Mouse (Mus musculus) hindbrain, embryonic 11.5 days (tissue): ENCODE results near the gene Ngp. TPM values are rescaled to one million over a fixed set of nuclear protein-coding genes. Genes with fewer than 3 reads are reported as not detected.

Experiments used
- ATAC-seq: fragments of 200-750 bp; cut with Nextera tagmentation; 2 replicates; pipeline ENCODE4 v1.8.0; 2017; ENCODE audit warnings: mild to moderate bottlenecking, moderate TSS enrichment, moderate library complexity; ENCODE audit not compliant: low FRiP score
- DNase-seq: peaks from one replicate; pipeline ENCODE4 v3.0.0-alpha.2; 2015; ENCODE audit warnings: low spot score
- H3K27ac ChIP-seq: fragments of 300-500 bp; sonication (generic); 2 replicates; pipeline ENCODE4 v1.5.1; 2014; ENCODE audit warnings: mild to moderate bottlenecking, low read depth, low read length
- H3K27me3 ChIP-seq: fragments of 300-500 bp; sonication (generic); 2 replicates; pipeline ENCODE4 v1.6.1; 2014; ENCODE audit warnings: mild to moderate bottlenecking, low read length, moderate library complexity, mixed read lengths; ENCODE audit not compliant: control insufficient read depth, insufficient read depth
- H3K36me3 ChIP-seq: fragments of 300-500 bp; sonication (generic); 2 replicates; pipeline ENCODE4 v1.6.1; 2014; ENCODE audit warnings: mild to moderate bottlenecking, low read length, moderate library complexity, mixed read lengths; ENCODE audit not compliant: control insufficient read depth, insufficient read depth
- H3K4me1 ChIP-seq: fragments of 300-500 bp; sonication (generic); replicated peaks from 2 replicates; pipeline ENCODE4 v1.6.1; 2014; ENCODE audit warnings: low read length, mixed read lengths; ENCODE audit not compliant: control insufficient read depth, insufficient read depth
- H3K4me2 ChIP-seq: fragments of 300-500 bp; sonication (generic); replicated peaks from 2 replicates; pipeline ENCODE4 v1.6.1; 2014; ENCODE audit warnings: mild to moderate bottlenecking, low read depth, low read length
- H3K4me3 ChIP-seq: fragments of 300-500 bp; sonication (generic); 2 replicates; pipeline ENCODE4 v1.5.1; 2014; ENCODE audit warnings: low read depth, low read length
- H3K9ac ChIP-seq: fragments of 300-500 bp; sonication (generic); 2 replicates; pipeline ENCODE4 v1.6.1; 2014; ENCODE audit warnings: low read depth, low read length
- H3K9me3 ChIP-seq: fragments of 300-500 bp; sonication (generic); 2 replicates; pipeline ENCODE4 v1.6.1; 2016; ENCODE audit warnings: low read length; ENCODE audit not compliant: control insufficient read depth
- WGBS: fragments of 180-500 bp; shearing (Covaris S2); extraction: QIAGEN DNeasy Blood & Tissue Kit; methylation state at CpG from one replicate; pipeline ENCODE4 v1.1.7; 2014; 5-methylcytosine and 5-hydroxymethylcytosine counted together
- polyA plus RNA-seq: library from polyadenylated mRNA; unstranded; fragments of >200 nt; fragmentation: Nextera tagmentation; extraction: Ambion mirVana; gene quantifications from 2 replicates; pipeline ENCODE4 v1.2.1, GENCODE M21; 2014

The Ngp gene
- polyA plus RNA-seq, 1 experiment from 2014 or later: 0.14 TPM

- WGBS: 33% methylated on average over 11 of the region's 11 CpGs
- H3K27ac ChIP-seq: no peak overlapping the region
- no peaks in the 10 kb centered on the region for H3K27me3 ChIP-seq
- peak; percentile 71 for ATAC-seq
- H3K4me3 ChIP-seq: no peak overlapping the region
- H3K9me3 ChIP-seq: no peaks in the 10 kb centered on the region
- peak; percentile 91 for DNase-seq
- H3K36me3 ChIP-seq: no peaks in the 10 kb centered on the region
- no peak overlapping the region for H3K9ac ChIP-seq
- H3K4me1 ChIP-seq: no peaks in the 10 kb centered on the region
- H3K4me2 ChIP-seq: no peak overlapping the region
These were observed 29.5 kb downstream of the Ngp start for GRCm38 (mm10) chr9:110448857-110449617.

GRCm38 (mm10) chr9:110452523-110452922, 33.0 kb downstream of the Ngp start:
- Histone ChIP-seq H3K9me3 (no peaks in the 10 kb centered on the region), H3K4me2 (no peak overlapping the region), H3K9ac (no peak overlapping the region), H3K36me3 (no peaks in the 10 kb centered on the region), H3K27me3 (no peaks in the 10 kb centered on the region), H3K4me1 (no peaks in the 10 kb centered on the region), H3K27ac (no peak overlapping the region), H3K4me3 (no peak overlapping the region)
- ATAC-seq (no peak), DNase-seq (no peak)
- 85% methylated on average over 3 of the region's 3 CpGs for WGBS

DNA sequence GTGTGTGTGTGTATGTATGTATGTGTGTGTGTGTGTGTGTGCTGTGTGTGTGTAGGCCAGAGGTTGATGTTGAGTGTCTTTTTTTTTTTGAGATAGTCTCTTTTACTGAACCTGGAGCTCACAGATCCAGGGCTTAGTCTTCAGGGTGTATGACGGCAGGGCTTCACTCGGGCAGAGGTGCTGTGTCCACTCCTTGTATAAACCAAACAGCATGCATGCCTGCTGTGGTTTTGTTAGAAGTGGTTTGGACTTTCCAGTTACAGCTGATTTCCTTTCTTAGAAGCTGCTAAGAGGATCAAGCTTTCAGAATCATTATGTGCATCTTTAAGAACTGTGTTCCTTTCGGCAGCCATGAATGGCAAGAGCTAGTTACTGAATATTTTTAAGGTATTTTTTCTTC, 38.4 kb downstream of the Ngp start:
- DNase-seq (no peak), ATAC-seq (no peak)
- H3K27me3 ChIP-seq: no peaks in the 10 kb centered on the region
- H3K27ac ChIP-seq: no peak overlapping the region
- H3K4me1 ChIP-seq: no peaks in the 10 kb centered on the region
- H3K36me3 ChIP-seq: no peaks in the 10 kb centered on the region
- 94% methylated on average over 3 of the region's 3 CpGs for WGBS
- no peaks in the 10 kb centered on the region for H3K9me3 ChIP-seq
- no peak overlapping the region for H3K4me3 ChIP-seq
- no peak overlapping the region for H3K4me2 ChIP-seq
- no peak overlapping the region for H3K9ac ChIP-seq

- no peak for DNase-seq
- no peaks in the 10 kb centered on the region for H3K9me3 ChIP-seq
- H3K4me1 ChIP-seq: no peaks in the 10 kb centered on the region
- no peak for ATAC-seq
- H3K4me2 ChIP-seq: no peak overlapping the region
- H3K9ac ChIP-seq: no peak overlapping the region
- WGBS: 74% methylated on average over 2 of the region's 2 CpGs
- H3K27ac ChIP-seq: no peak overlapping the region
- no peak overlapping the region for H3K4me3 ChIP-seq
- no peaks in the 10 kb centered on the region for H3K36me3 ChIP-seq
- no peaks in the 10 kb centered on the region for H3K27me3 ChIP-seq
These were observed 39.7 kb downstream of the Ngp start for GRCm38 (mm10) chr9:110459145-110459727.

DNA sequence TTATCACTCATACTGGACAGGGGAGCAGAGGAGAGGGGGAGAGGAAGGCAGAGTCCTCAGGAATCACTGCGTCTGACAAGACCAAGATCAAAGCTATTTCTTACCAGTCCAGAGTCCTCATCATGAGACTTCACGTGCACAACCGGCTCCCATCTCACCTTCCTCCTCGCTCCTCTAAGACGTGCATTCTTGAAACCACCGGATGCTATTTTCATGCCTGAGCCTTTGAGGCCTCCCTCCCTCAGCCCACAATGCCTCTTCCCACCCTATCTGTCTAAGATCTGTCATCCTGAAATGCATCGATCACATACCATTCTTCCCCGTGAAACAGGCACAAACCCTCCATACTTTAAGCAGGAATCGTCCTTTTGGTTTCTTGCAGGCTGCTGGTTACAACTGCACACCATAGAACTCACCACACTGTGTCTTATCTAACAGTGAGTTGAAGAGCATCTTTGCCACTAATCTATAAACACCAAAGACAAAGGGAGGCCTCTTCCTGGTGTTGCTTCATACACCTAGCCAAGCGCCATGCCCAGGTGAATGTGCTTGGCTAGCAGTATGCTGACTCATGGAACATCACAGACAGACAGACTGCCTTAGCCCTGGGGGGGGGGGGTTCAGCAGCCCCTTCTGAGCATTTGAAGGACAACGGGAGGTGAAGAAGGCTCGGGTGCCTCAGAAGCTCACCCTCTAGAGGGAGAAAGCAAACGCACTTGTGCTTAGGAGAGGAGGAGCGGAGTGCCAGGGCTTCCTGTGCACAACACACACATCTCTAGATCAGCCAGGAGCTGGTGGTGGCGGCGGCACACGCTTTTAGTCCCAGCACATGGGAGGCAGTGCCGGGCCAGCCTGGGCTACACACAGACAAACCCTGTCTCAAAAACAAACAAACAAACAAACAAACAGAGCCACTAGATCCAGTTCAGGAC, 41.6 kb downstream of the Ngp start:
- H3K36me3 ChIP-seq: no peaks in the 10 kb centered on the region
- H3K27ac ChIP-seq: no peak overlapping the region
- no peak overlapping the region for H3K4me2 ChIP-seq
- no peak overlapping the region for H3K4me3 ChIP-seq
- H3K27me3 ChIP-seq: no peaks in the 10 kb centered on the region
- WGBS: 91% methylated on average over 18 of the region's 18 CpGs
- DNase-seq (no peak), ATAC-seq (no peak)
- H3K9ac ChIP-seq: no peak overlapping the region
- H3K9me3 ChIP-seq: no peaks in the 10 kb centered on the region
- H3K4me1 ChIP-seq: no peaks in the 10 kb centered on the region

- ATAC-seq (no peak), DNase-seq (no peak)
- no peak overlapping the region for H3K9ac ChIP-seq
- H3K4me2 ChIP-seq: no peak overlapping the region
- no peaks in the 10 kb centered on the region for H3K4me1 ChIP-seq
- no peak overlapping the region for H3K4me3 ChIP-seq
- H3K36me3 ChIP-seq: no peaks in the 10 kb centered on the region
- no peaks in the 10 kb centered on the region for H3K9me3 ChIP-seq
- WGBS: 80% methylated on average over 7 of the region's 7 CpGs
- no peaks in the 10 kb centered on the region for H3K27me3 ChIP-seq
- no peak overlapping the region for H3K27ac ChIP-seq
These were observed 42.8 kb downstream of the Ngp start for GRCm38 (mm10) chr9:110462321-110462720.

GRCm38 (mm10) chr9:110463983-110464591, 44.5 kb downstream of the Ngp start:
- DNase-seq (no peak), ATAC-seq (no peak)
- no peak overlapping the region for H3K27ac ChIP-seq
- no peak overlapping the region for H3K4me3 ChIP-seq
- H3K4me2 ChIP-seq: no peak overlapping the region
- 94% methylated on average over 6 of the region's 6 CpGs for WGBS
- no peaks in the 10 kb centered on the region for H3K27me3 ChIP-seq
- H3K4me1 ChIP-seq: no peaks in the 10 kb centered on the region
- no peaks in the 10 kb centered on the region for H3K36me3 ChIP-seq
- H3K9me3 ChIP-seq: no peaks in the 10 kb centered on the region
- no peak overlapping the region for H3K9ac ChIP-seq

- Histone ChIP-seq H3K4me1 (no peaks in the 10 kb centered on the region), H3K27me3 (no peaks in the 10 kb centered on the region), H3K36me3 (no peaks in the 10 kb centered on the region), H3K4me3 (no peak overlapping the region), H3K9me3 (no peaks in the 10 kb centered on the region), H3K4me2 (no peak overlapping the region), H3K27ac (no peak overlapping the region), H3K9ac (no peak overlapping the region)
- no peak for DNase-seq
- 90% methylated on average over 6 of the region's 6 CpGs for WGBS
- ATAC-seq: no peak
These were observed 45.8 kb downstream of the Ngp start for GRCm38 (mm10) chr9:110465336-110465735.
